Mouse (Mus musculus) naive thymus-derived CD4-positive, alpha-beta T cell, adult 2 months (primary cell): ENCODE data around the gene Slc17a7.

Source experiments
- DNase-seq: peaks from one replicate; pipeline ENCODE4 v3.0.0-alpha.2; 2011; ENCODE audit warnings: low read depth

The Slc17a7 gene

DNA sequence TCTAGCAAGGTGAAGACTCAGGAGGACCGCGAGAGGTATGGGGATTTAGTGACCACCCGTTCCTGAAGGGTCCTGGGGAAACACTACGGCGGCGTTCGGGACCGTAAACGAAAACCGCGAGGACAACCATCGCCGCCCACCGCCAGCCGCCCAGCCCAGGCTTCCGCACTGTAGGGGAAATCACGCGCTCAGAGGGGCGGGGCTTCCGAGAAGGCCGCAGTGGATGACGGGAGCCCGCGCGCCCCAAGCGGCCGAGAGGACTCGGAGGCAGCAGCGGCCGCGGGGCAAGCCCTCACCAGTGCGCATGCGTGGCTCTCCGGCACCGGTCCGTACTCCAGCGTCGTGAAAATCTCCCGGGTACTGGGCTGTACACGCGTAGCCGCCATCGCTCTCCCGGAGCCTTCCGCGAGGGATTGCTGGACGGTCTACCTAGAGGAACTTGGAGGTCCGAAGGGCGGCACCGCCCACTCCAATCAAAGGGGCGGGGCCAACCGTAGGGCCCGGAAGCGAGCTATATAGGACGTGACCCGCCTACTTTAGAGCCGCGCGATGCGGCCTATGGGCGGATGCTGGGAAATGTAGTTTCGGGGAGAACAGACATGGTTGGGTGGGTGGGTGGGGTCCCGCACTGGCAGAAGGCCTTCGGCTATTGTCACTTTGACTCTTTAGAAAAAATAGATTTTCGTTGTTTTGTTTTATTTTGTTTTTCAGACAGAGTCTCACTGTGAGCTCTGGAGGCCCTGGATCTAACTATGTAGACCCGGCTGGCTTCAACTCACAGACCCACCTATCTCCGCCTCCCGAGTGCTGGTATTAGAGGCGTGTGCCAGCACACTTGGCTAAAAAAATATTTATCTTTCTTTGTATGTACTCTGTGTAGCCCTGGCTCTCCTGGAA lies 9.4 kb upstream of the Slc17a7 start, which contains the start of the genes Pih1d1 and Aldh16a1:
Pih1d1 (plus strand) TSS at position 208 of the 897 bp plus-strand sequence.
Aldh16a1 (minus strand) TSS at position 489 of the 897 bp plus-strand sequence.
- peak; percentile 98 for DNase-seq

DNA sequence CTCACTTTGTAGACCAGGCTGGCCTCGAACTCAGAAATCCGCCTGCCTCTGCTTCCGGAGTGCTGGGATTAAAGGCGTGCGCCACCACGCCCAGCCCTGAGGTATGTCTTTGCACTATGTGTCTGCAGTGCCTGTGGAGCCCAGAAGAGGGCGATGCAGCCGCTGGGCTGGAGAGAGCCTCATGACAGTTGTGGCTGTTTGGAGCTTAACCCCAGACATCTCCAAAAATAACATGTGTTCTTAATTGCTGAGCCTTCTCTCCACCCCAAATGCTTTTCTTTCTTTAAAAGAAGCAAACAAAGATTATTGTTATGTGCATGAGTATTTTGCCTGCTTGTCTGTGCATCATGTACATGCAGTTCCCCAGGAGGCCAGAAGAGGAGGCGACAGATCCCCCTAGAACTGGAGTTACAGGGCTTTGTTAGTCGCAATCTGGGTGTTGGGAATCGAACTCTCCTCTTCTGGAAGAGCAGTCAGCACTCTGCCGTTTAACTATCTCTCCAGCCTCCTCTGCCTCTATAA lies 8.7 kb upstream of the Slc17a7 start:
- peak; percentile 70 for DNase-seq

- DNase-seq = no peak
Observed at GRCm38 (mm10) chr7:45155590-45155989, 8.2 kb upstream of the Slc17a7 start.

DNA sequence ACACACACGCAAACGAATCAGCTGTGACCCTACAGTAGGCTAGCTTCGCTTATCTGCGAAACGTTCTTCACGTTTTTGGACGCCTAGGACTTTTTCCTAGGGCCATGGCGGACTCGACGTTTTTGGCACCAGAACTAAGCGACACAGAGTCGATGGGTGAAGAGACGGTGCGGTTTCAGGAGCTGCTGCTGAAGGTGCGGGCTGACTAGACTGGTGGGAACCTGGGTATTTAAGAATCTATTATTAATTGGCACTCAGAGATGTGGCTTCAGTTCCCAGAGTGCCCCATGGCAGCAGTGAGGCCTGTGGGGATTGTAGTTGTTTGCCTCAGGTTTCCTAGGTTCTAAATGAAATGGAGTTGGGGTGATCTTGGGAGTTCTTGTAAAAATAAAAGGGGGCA lies 7.5 kb upstream of the Slc17a7 start:
- DNase-seq = no peak

GRCm38 (mm10) chr7:45157459-45157858 lies 6.3 kb upstream of the Slc17a7 start:
- DNase-seq = no peak

DNA sequence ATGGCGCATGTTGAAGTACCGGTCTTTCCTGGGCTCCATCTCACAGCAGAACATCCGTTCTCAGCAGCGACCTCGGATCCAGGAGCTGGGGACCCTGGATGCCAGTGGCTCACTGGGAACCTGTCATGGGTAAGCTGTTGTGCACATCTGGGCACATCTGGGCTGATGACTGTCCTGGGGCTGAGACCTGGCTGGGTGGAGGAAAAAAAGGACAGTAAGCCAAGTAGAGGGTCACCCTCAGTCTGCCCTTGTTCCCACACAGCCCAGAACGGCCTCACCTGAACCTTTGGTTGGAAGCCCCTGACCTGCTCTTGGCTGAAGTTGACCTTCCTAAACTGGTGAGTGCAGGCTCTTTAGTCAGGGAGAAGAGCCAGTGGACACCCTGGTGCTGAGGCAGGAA lies 4.8 kb upstream of the Slc17a7 start:
- DNase-seq = no peak

GRCm38 (mm10) chr7:45160316-45160800 lies 3.4 kb upstream of the Slc17a7 start:
- DNase-seq = no peak

- DNase-seq = no peak
Observed at GRCm38 (mm10) chr7:45160866-45161265, 2.9 kb upstream of the Slc17a7 start.

DNA sequence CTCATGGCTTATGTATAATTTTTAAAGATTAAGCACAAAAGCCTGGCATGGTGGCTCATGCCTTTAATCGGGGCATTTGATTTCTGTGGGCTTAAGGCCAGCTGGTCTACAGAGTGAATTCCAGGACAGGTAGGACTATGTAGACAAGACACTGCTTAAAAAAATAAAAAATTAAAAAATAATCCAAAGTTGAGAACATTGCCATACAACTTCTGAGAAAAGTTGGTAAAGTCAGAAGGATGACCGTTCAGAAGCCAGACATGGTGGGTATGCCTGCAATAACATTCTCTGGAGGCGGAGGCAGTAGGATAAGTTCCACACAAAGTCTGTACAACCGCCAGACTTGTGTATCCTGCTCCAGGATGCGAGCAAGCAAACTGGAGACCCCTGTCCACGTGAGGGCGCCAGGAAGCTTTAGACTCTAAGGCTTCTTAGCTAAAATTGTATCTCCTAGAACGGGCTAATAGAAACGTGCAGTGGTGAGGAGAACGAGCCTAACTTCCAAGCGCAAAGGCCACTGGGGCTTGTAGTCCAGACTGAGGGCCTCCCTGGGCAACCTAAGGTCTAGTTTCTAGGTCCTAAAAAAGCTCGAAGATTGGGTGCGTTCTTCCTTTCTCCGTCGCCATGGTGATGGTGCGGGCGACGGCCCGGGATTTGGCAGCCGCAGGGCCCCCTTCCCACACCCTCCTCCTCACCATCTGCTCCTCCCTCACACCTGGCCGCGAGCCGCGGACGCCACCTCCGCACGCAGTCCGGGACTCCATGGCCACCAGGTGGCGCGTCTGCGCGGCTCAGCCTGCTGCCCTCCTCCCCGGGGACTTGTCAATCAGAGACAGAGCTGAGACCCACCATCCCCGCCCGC lies 1.9 kb upstream of the Slc17a7 start:
- peak; percentile 93 for DNase-seq

GRCm38 (mm10) chr7:45162551-45162950 lies 1.2 kb upstream of the Slc17a7 start:
- no peak for DNase-seq

- DNase-seq = no peak
Observed at GRCm38 (mm10) chr7:45162996-45163615, 643 bp upstream of the Slc17a7 start.

GRCm38 (mm10) chr7:45164833-45165232 lies 1.1 kb downstream of the Slc17a7 start:
- DNase-seq = no peak

DNA sequence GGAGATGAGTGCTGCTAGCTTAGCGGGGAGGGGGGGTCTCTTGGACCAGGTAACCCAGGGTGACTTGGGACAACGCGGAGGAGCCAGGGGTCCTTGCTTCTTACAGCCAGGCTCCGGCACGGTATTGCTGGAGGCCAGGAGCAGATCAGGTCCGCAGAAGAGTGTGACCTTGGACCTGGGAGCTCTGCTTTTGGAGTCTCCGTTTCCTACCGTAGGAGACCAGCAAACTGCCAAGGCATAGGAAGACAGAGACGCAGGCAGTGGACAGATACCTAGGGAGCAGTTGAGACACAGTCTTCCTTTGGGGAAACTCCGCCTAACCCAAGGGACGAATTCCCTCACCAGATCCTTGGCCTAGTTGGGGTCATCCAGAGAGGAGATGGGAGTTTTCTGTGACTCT lies 2.0 kb downstream of the Slc17a7 start:
- no peak for DNase-seq

DNA sequence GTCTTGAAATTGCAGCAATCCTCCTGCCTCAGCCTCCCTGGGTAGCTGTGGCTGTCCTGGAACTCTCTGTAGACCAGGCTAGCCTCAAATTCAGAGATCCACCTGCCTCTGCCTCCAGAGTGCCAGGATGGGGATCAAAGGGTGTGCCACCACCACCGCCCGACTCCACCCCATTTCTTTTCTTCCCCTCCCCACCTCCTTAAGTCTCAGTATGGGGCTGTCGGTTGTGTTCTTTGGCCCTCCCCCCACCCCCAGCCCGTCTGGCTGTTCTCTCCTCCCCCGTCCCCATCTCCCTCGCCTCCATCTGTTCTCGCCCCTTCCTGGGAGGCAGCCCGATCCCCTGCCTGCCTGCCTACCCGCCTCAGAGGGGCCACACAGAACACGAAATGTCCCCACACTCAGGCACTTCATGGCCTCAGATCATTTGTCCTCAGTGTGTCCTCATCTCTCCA lies 3.2 kb downstream of the Slc17a7 start:
- DNase-seq = no peak

- no peak for DNase-seq
Observed at GRCm38 (mm10) chr7:45167761-45168445, 4.2 kb downstream of the Slc17a7 start.

- no peak for DNase-seq
Observed at GRCm38 (mm10) chr7:45168656-45169055, 4.9 kb downstream of the Slc17a7 start.

DNA sequence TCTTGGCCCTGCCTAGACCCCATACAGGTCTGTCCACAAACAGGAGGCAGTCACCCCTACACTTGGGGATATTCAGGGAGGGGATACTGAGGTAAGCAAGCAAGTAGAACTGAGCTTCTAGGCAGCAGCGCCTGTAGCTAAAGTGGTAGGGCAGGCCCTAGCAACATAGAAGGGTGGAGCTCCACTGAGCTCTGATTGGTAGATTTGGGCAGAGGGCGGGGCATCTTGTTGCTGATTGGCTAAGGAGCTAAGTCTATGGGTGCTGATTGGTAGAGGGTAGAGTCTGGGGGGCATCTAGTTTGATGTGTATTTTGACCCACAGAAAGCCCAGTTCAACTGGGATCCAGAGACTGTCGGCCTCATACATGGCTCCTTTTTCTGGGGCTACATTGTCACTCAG lies 5.7 kb downstream of the Slc17a7 start:
- no peak for DNase-seq

GRCm38 (mm10) chr7:45172974-45173373 lies 9.2 kb downstream of the Slc17a7 start:
- peak; percentile 69 for DNase-seq

DNA sequence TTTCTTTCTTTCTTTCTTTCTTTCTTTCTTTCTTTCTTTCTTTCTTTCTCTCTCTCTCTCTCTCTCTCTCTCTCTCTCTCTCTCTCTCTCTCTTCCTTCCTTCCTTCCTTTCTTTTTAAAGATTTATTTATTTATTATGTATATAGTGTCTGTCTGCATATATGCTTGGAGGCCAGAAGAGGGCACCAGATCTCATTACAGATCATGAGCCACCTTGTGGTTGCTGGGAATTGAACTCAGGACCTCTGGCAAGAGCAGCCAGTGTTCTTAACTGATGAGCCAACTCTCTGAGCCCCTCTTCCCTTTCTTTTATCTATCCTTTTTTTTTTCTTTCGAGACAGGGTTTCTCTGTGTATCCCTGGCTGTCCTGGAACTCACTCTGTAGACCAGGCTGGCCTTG lies 10.0 kb downstream of the Slc17a7 start:
- DNase-seq = peak; percentile 73

GRCm38 (mm10) chr7:45174567-45175280 lies 11.0 kb downstream of the Slc17a7 start:
- peak; percentile 30 for DNase-seq

GRCm38 (mm10) chr7:45175398-45175797 lies 11.6 kb downstream of the Slc17a7 start:
- DNase-seq = no peak
